Mouse (Mus musculus): ENCODE results near the gene Adk.

GRCm38 (mm10) chr14:21342984-21343383 lies 290.6 kb downstream of the Adk start:
- TF ChIP-seq CTCF (IDR thresholded peaks at IDR 0.05; ENCODE audit: extremely low read depth, insufficient read depth, insufficient read length, insufficient replicate concordance) (no peak), POLR2A (IDR thresholded peaks at IDR 0.05; ENCODE audit: low read depth, low read length) (no peak)

All from spleen, adult 2 months (tissue).